Mouse (Mus musculus): ENCODE results near the gene Tnnt1.

The Tnnt1 gene

DNA sequence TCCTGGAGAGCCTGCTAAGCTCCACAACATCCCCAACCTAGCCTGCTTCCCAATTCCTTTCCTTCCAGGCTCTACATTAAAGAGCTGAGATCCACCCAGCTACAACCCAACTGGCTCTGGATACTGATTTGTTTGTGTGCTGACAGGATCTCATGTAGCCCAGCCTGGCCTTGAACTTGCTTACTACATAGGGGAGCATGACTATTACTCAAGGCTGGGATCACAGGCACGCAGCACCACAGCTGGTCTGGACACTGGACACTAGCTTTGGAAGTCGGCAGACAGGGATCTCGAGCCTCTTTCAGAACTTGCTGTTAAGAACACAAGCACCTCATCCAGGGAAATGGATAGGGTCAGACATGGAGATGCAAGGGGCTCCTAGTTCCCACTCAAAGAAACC, 19.7 kb downstream of the Tnnt1 start:
- no peak for DNase-seq

DNA sequence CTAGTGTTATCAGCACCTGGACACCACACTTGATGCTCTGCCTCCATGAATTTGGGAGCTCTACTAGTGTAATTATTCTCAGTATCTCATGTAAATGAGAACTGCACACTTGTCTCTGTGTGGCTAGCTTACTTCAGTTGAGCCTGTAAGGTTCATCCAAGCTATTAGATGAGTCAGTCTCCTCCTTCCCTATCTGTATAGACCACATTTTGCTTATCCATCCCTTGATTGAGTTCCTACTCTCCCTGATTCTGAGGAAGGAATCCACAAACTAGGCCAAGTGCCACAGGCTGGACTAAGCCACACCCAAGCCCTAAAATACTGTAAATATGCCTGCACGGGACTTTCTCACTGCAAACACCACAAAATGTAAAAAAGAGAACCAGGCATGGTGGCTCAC, 22.2 kb downstream of the Tnnt1 start:
- DNase-seq = no peak

DNA sequence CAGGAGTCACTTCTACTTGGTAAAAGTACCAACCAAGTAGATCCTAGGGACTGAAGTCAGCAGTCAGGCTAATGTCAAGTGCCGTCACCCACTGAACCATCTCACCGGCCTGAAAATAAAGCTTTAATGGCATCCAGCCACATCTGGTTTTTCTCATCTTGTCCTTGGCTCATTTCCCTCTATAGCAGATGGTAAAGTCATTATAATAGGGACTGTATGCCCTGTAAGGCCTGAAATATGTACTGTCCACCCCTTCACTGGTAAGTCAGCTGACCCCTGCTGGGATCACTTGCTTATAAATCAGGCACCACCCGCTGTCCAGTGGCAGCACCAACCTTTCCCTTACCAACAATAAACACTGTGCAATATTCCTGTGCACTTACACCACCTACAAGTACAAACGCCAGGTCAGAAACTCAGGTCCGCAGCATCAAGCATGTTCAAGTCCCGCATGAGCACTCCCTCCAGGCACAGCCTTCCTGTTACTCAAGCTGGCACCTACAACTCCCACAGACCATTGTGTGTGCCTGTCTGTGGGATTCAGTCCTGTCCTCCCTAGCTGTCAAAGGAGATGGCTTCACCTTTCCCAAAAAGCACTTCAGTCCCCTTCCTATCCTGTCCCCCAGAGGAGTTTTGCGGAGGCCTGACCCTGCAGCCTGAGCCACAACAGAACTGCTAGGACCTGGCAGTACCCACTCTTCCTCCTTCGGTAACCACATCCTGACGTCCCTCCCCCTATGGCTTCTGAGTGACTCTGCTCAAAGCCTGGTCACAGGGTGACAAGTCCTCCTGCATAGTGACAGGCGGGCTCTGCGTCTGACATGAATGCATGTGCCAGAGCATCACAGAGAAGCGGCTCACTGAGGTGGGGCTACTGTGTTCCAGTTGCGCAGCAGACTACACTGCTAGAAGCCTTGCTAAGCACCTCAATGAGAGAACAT, 23.6 kb downstream of the Tnnt1 start:
- DNase-seq = no peak

DNA sequence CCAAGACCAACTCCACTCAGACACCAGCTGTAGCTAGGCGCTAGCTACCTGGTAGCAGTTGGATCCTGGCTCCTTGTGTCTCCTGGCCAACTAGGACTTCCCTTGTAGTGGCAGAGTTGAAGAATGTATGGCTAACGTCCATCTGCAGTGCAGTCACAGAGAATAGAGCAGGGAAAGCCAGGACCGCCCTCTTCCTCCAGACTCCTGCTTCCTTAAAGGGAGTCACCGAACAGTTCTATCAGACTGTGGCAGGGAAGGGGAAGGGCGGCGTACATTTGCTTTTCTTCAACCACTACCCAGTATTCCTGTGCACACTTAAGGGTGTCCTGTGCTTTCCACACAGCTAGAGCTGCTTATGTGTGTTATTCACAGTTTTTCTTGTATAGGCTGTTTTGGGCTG, 24.9 kb downstream of the Tnnt1 start:
- no peak for DNase-seq

DNA sequence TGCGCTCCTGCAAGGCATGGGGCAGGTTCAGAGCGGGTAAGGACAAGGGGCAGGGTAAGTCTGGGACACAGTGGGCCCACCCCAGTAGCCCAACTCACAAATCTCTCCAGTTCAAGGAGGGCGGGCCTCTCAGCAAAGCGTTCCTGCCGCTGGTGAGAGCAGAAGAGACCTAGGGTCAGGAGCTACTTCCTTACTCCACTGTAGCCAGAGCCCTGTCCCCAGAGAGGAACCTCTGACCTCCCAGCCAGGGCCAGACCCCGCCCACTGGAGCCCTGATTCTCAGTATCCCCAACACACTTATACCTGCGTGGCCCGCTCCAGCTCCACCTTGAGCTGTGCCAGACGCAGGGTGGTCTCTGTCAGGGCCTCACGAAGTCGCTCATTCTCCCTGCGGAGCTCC, 33.9 kb downstream of the Tnnt1 start:
- no peak for DNase-seq

DNA sequence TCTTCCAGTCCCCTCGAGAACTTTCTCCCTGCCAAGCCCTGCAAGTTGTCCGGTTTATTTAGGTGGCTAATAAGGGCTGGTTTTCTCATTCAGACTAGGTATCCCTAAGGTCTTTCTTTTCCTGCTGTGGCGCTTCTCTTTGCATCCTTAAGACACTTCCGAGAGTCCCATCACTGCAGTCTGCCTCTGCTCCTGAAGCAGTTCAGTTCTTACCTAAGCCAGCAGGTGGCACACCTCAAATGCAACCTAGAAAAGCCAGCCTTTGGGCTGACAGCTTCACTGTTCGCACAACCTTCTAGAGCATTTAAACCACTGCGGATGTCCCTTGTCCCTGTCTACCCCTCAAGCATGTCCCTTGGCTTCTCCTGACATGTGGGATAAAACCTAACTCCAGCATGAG, 36.5 kb downstream of the Tnnt1 start:
- peak; percentile 48 for DNase-seq

DNA sequence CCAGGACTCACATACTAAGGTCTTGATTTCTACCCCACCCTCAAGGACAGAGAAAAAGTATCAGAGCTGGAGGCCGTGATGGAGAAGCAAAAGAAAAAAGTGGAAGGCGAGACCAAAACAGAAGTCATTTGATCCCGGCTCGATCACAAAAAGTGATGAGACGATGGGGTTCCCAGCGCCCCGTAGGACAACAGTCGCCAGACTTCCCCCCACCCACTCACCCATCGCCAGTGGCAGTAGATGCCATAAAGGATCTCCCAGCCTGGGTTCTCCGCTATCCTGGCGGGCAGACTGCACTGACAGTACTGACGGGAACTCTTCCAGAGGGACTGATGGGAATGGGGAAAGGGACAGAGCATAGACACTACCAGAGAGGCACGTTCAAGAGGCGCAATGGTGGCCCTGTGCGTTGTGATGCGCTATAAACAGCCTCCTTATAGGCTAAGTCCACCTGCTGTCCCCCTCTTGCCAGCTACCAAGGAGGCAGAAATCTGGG, 37.3 kb downstream of the Tnnt1 start:
- no peak for DNase-seq

DNA sequence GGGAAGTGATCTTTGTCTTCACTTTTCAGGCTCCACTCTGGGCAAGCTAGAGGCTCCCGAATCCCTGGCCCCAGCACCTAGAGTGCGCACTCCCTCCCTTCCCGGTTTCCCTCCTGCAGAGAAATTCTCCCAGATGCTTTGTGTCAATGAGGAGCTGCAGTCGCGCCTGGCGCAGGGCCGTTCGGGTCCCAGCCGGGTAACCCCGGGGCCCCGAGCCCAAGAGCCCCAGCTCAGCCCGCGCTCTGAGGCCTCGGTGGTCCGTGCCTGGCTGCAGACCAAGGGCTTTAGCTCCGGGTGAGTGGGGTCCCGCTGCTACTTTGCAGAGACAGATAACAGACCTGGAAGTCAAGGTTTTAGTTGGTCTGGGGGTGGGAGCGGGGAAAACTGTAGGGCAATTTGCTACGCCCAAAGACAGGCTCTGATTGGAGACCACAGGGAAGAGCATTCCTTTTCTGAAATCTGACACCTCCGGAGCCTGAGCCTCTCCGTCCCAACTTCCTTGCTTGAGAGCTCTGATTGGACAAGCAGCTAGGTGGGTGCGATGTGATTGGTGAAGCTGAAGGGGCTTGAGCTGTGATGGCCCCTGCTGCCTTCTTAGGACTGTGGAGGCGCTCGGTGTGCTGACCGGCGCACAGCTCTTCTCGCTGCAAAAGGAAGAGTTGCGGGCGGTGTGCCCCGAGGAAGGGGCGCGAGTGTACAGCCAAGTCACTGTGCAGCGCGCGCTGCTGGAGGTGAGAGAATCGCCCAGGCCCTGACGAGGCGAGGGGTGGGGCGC, 38.0 kb downstream of the Tnnt1 start:
- peak; percentile 85 for DNase-seq

DNA sequence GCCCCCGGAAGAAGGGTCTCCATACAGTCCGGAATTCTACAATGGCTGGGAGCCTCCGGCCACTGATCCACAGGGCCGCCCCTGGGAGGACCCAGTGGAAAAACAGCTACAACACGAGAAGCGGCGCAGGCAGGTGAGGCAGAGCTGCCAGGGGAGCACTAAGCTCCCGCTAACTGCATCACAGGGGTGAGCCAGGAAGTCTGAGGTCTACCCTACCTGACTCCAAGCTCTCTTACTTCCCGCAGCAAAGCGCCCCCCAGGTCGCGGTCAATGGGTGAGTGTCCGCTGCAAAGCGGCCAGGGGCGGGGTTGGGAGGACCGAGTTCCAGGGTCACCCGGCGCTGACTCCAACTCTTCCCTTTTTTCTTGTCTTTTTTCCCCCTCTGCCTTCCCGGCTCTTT, 42.2 kb downstream of the Tnnt1 start:
- no peak for DNase-seq

DNA sequence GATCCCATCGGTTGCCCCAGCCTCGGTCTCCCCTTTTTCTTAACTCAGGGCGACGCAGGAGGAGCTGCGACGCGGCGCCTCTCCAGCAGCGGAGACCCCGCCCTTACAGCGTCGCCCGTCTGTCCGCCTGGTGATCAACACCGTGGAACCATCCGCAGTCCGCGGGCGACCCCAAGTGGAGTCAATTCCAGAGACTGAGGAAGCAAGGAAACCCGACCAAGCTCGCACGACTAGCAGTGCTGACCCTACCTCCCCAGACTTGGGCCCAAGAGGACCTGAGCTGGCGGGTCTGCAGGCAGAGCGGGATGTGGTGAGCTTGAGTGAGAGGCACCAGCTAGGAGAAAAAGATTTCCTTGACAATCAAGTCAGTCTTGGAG, 45.0 kb downstream of the Tnnt1 start:
- DNase-seq = peak; percentile 78

DNA sequence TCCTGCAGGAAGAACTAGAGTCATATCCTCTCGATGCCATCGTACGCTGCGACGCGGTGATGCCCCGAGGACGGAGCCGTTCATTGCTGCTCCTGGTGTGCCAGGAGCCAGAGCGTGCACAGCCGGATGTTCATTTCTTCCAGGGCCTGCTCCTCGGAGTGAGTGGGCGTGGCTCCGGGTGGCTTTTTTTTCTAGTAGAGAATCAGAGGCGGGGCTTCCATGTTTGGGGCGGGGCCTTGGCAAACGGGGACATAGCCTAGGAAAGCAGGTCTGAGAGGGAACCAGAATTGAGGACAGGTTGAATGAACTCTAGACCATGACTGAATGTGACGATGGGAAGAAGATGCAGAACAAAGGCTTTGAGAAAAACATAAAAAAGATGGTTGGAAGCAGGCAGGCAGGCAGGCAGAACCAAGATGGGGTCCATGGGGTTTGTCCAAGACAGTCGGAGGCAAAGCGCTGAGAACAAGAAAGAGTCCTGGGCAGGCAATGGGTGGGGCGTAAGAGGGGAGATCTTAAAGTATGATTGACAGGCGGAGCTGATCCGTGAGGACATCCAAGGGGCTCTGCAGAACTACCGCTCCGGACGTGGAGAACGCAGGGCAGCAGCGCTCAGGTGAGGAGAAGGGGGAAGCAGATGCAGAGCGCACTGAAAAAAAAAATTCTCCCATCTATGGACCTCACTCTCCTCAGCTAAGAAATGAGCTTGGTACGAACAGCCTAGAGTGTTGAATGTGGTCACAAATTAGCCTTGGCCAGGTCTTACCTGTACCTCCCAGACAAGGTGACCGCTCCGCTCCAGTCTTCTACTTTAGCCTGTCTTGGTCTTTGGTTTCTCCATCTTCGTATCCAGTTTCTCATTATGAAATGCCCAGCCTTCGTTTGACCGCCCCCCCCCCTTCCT, 45.7 kb downstream of the Tnnt1 start:
- DNase-seq = peak; percentile 78

DNA sequence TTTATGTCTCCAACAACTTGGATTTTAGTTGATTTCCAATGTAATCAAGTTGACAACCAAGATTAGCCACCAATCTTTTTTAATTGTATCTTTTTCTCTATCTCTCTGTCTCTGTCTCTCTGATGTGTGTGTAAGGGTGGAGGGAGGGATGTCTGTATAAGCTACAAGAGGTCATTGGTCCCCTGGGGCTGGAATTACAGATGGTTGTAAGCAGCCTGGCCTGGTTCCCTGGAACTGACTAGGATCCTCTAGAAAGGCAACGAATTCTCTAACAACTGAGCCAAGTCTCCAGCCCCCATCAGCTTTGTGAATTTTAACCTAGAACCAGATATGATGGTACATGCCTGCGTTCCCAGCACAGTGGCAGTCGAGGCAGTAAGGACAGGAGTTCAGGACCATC, 48.4 kb downstream of the Tnnt1 start:
- no peak for DNase-seq

DNA sequence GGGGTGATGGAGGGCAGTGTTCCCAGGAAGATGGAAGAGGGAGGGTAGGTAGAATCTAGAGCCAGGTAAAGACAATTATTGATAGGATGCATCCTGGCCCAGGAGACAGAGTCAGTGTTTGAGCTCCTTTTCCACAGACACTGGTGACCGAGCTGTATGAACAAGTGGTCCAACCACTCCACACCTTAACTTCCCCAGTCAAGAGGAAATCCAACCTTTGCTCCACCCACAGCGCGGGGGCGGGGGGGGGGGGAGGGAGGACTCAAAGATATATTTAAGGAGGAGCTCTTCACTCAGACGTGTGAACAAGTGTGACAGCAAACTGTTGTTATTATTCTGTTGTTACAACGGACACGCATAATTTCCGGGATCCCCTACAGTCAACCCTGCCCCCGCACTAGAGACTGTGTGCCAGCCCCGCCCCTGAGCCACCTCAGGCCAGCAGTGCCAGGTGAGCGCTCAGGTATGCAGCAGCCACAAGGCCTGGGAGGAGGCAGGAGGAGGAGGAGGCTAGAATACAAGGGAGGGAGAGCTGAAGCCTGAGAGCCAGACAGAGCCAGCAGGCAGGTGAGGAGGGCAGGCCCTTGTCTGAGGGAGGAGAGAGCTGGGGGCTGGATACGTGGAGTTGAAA, 51.9 kb downstream of the Tnnt1 start:
- peak; percentile 67 for DNase-seq

DNA sequence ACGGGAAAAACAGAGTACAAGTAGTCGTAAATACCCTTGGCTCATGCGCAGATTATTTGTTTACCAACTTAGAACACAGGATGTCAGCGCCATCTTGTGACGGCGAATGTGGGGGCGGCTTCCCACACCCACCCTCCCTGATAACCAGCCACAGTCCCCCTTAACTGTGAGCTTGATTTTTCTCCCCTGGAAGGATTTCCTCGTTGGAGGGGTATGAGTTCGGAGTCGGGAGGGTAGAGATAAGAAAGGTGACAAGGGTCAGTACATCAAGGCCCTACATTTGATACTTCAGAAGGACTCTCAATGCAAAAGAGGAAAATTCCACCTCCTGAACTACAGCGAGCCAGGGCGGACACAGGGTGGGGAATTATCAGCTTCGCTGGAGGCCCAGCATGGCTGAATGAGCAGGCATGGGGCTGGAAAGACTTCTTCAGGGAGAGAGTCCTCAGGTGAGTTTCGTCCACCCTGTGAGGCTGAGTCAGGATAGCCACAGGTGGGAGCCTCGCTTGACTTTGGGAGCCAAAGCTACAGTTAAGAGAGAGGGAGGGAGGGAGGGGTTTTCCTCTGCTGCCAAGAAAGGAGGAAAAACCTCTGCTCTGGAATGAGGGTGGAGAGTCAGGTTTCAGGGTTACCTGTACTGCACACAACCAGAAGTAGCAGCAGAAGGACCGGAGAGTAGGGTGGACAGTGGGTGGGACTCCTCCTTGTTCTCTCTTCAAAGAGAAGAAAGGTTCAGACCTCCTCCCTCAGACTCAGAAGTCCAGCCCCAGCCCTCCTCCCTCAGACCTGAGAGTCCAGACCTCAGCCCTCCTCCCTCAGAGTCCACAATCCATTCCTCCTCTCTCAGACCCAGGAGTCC, 55.4 kb downstream of the Tnnt1 start, which contains the start of gene Eps8l1:
Gene Eps8l1 (plus strand): TSS at position 99 of the 859 bp plus-strand sequence.
- no peak for DNase-seq

All from kidney, adult 9 months (tissue).